Comparison of ENCODE assay signal across 17 mouse cellular contexts in genomic region chr5:143555233-143555632, GRCm38 (mm10).
"Had no signal": no experiment of that assay in that cellular context is flagged by ENCODE, and none has a peak within 500 bp of the region (broad histone marks: within the 10 kb centered on the region; RNA-seq: fewer than 3 reads in every experiment).

No protein-coding gene starts in this region.

- DNase-seq: lung, adult 18-20 months; lung, embryonic 14.5 days; lung, postnatal 10 days; lung, postnatal 4 days; midbrain, embryonic 14.5 days; retina, postnatal 1 day; right cerebral cortex, adult 18-20 months; thymus, adult 2 months; thymus, postnatal 25 days had no signal

- H3K4me3 ChIP-seq: midbrain, embryonic 10.5 days; midbrain, embryonic 12.5 days; myocyte; neural tube, embryonic 13.5 days; neural tube, embryonic 15.5 days; stomach, embryonic 15.5 days had no signal

- H3K4me2 ChIP-seq: lung, embryonic 14.5 days; midbrain, embryonic 12.5 days; neural tube, embryonic 13.5 days; neural tube, embryonic 15.5 days; stomach, embryonic 15.5 days had no signal

- H3K36me3 ChIP-seq: stomach, embryonic 15.5 days had no signal

- H3K27me3 ChIP-seq: midbrain, embryonic 12.5 days; neural tube, embryonic 13.5 days; neural tube, embryonic 15.5 days; stomach, embryonic 15.5 days had no signal

- H3K9ac ChIP-seq: lung, embryonic 14.5 days; midbrain, embryonic 12.5 days; neural tube, embryonic 13.5 days; neural tube, embryonic 15.5 days; stomach, embryonic 15.5 days had no signal

- H3K27ac ChIP-seq: midbrain, embryonic 10.5 days; midbrain, embryonic 12.5 days; neural tube, embryonic 13.5 days; neural tube, embryonic 15.5 days; stomach, embryonic 15.5 days; stomach, postnatal 0 days had no signal

- H3K9me3 ChIP-seq: midbrain, embryonic 10.5 days; midbrain, embryonic 12.5 days; neural tube, embryonic 13.5 days; neural tube, embryonic 15.5 days; stomach, embryonic 15.5 days had no signal

- ATAC-seq: midbrain, embryonic 16.5 days had no signal
